Mouse (Mus musculus): Measurements from ENCODE around the gene Cdc25b. TPM values are rescaled to one million over a fixed set of nuclear protein-coding genes. Genes with fewer than 3 reads are reported as not detected.

Cdc25b gene
- polyA plus RNA-seq, 1 experiment, result 10.8 TPM

GRCm38 (mm10) chr2:131188311-131188710 lies 1.6 kb downstream of the Cdc25b start:
- Histone ChIP-seq H3K4me1 (peaks cover 55% of the 10 kb centered on the region), H3K4me3 (replicated peaks) (no peak overlapping the region), H3K27me3 (replicated peaks) (no peaks in the 10 kb centered on the region), H3K36me3 (replicated peaks; ENCODE audit: low read length) (peaks cover 46% of the 10 kb centered on the region), H3K9me3 (no peaks in the 10 kb centered on the region)
- TF ChIP-seq GATA1 (IDR thresholded peaks at IDR 0.05; ENCODE audit: borderline replicate concordance, low read length) (no peak), FLI1 (IDR thresholded peaks at IDR 0.05; ENCODE audit: low read length) (no peak)

DNA sequence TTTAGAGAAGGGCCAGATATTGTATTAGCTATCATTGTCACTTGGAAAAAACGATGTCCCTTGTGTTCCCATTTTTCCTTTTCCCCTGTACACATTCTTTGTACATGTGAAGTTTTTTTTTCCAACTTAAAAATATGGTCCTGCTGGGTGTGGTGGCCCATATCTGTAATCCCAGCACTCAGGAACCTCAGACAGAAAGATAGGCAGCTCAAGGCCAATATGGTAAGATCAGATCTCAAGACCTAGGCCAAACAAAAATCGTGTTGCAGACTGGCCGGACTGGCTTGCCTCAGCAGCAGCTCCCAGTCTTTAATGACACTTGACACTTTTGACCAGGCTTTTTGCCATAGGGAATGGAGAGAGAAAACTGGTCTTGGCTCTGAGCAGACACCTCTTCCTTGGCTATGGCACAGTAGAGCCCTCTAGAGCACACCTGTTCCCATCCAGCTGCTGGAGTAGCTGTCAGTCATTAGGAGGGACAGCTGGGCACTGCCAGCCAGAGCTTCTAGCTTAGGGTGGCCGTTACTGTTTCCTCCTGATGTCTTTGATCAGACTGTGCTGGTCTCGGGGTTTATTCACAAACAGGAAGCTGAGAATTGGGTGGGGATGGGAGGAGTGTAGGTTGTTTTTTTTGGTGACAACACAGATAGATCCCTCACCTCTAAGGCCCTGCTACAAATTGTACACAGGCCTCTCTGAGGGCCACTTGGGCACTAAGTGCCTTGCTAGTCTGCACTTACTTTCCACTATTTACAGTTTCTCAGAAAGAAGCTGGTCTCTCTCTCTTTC lies 3.0 kb downstream of the Cdc25b start:
- peaks cover 55% of the 10 kb centered on the region for H3K4me1 ChIP-seq
- no peaks in the 10 kb centered on the region for H3K27me3 ChIP-seq (replicated peaks)
- H3K9me3 ChIP-seq, result no peaks in the 10 kb centered on the region
- H3K4me3 ChIP-seq (replicated peaks), result no peak overlapping the region
- TF ChIP-seq FLI1 (IDR thresholded peaks at IDR 0.05; ENCODE audit: low read length) (no peak), GATA1 (IDR thresholded peaks at IDR 0.05; ENCODE audit: borderline replicate concordance, low read length) (no peak)
- peaks cover 60% of the 10 kb centered on the region for H3K36me3 ChIP-seq (replicated peaks; ENCODE audit: low read length)

GRCm38 (mm10) chr2:131190344-131191004 lies 3.7 kb downstream of the Cdc25b start:
- Histone ChIP-seq H3K36me3 (replicated peaks; ENCODE audit: low read length) (peaks cover 68% of the 10 kb centered on the region), H3K4me3 (replicated peaks) (peak overlapping the region; percentile 28), H3K4me1 (peaks cover 55% of the 10 kb centered on the region), H3K27me3 (replicated peaks) (no peaks in the 10 kb centered on the region), H3K9me3 (no peaks in the 10 kb centered on the region)
- TF ChIP-seq GATA1 (IDR thresholded peaks at IDR 0.05; ENCODE audit: borderline replicate concordance, low read length), result no peak
- TF ChIP-seq FLI1 (IDR thresholded peaks at IDR 0.05; ENCODE audit: low read length), result no peak

- H3K4me3 ChIP-seq (replicated peaks), result peak overlapping the region; percentile 28
- H3K9me3 ChIP-seq, result no peaks in the 10 kb centered on the region
- peaks cover 73% of the 10 kb centered on the region for H3K36me3 ChIP-seq (replicated peaks; ENCODE audit: low read length)
- TF ChIP-seq GATA1 (IDR thresholded peaks at IDR 0.05; ENCODE audit: borderline replicate concordance, low read length) (no peak), FLI1 (IDR thresholded peaks at IDR 0.05; ENCODE audit: low read length) (no peak)
- H3K4me1 ChIP-seq, result peaks cover 49% of the 10 kb centered on the region
- H3K27me3 ChIP-seq (replicated peaks), result no peaks in the 10 kb centered on the region
These were observed 4.2 kb downstream of the Cdc25b start for GRCm38 (mm10) chr2:131191005-131191390.

GRCm38 (mm10) chr2:131196606-131197316 lies 10.0 kb downstream of the Cdc25b start:
- Histone ChIP-seq H3K9me3 (peaks cover 13% of the 10 kb centered on the region), H3K4me3 (replicated peaks) (no peak overlapping the region), H3K27me3 (replicated peaks) (no peaks in the 10 kb centered on the region), H3K4me1 (peaks cover 7% of the 10 kb centered on the region; the same call in 1 of the 2 replicates), H3K36me3 (replicated peaks; ENCODE audit: low read length) (peaks cover 92% of the 10 kb centered on the region)
- TF ChIP-seq FLI1 (IDR thresholded peaks at IDR 0.05; ENCODE audit: low read length), result no peak
- TF ChIP-seq GATA1 (IDR thresholded peaks at IDR 0.05; ENCODE audit: borderline replicate concordance, low read length), result no peak

- TF ChIP-seq GATA1 (IDR thresholded peaks at IDR 0.05; ENCODE audit: borderline replicate concordance, low read length) (no peak), FLI1 (IDR thresholded peaks at IDR 0.05; ENCODE audit: low read length) (no peak)
- Histone ChIP-seq H3K36me3 (replicated peaks; ENCODE audit: low read length) (peaks cover 61% of the 10 kb centered on the region), H3K4me3 (replicated peaks) (no peak overlapping the region), H3K4me1 (peaks cover 22% of the 10 kb centered on the region), H3K9me3 (peaks cover 13% of the 10 kb centered on the region), H3K27me3 (replicated peaks) (peaks cover 7% of the 10 kb centered on the region)
These were observed 14.0 kb downstream of the Cdc25b start for GRCm38 (mm10) chr2:131200710-131201109.

DNA sequence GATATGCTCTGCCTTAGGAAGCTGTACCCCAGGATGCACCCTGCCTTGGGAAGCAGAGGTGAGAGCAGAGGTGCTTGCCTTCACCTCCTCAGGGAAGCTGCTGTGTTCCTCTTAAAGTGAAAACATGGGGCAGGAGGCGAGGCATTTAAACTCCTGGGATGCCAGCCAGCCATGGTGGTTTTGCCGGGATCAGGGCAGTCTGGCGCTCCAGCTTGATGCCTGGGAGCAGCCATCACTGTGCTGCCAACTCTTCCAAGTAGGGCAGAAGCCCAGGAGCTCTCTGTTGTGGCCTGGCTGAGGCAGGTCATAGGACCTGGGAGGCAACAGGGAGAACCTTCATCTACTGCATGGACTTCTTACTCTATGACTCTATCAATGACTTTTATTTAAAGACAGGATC lies 14.5 kb downstream of the Cdc25b start:
- Histone ChIP-seq H3K4me3 (replicated peaks) (no peak overlapping the region), H3K4me1 (peaks cover 28% of the 10 kb centered on the region), H3K9me3 (peaks cover 13% of the 10 kb centered on the region), H3K36me3 (replicated peaks; ENCODE audit: low read length) (peaks cover 56% of the 10 kb centered on the region), H3K27me3 (replicated peaks) (peaks cover 9% of the 10 kb centered on the region)
- TF ChIP-seq FLI1 (IDR thresholded peaks at IDR 0.05; ENCODE audit: low read length) (no peak), GATA1 (IDR thresholded peaks at IDR 0.05; ENCODE audit: borderline replicate concordance, low read length) (no peak)

GRCm38 (mm10) chr2:131203816-131204409 lies 17.2 kb downstream of the Cdc25b start:
- Histone ChIP-seq H3K27me3 (replicated peaks) (peaks cover 11% of the 10 kb centered on the region), H3K4me1 (peaks cover 43% of the 10 kb centered on the region), H3K4me3 (replicated peaks) (no peak overlapping the region), H3K9me3 (peaks cover 13% of the 10 kb centered on the region), H3K36me3 (replicated peaks; ENCODE audit: low read length) (peaks cover 32% of the 10 kb centered on the region)
- TF ChIP-seq FLI1 (IDR thresholded peaks at IDR 0.05; ENCODE audit: low read length) (no peak), GATA1 (IDR thresholded peaks at IDR 0.05; ENCODE audit: borderline replicate concordance, low read length) (no peak)

- H3K27me3 ChIP-seq (replicated peaks), result peaks cover 11% of the 10 kb centered on the region
- H3K4me3 ChIP-seq (replicated peaks), result peak overlapping the region; percentile 54
- no peak for TF ChIP-seq GATA1 (IDR thresholded peaks at IDR 0.05; ENCODE audit: borderline replicate concordance, low read length)
- TF ChIP-seq FLI1 (IDR thresholded peaks at IDR 0.05; ENCODE audit: low read length), result no peak
- peaks cover 27% of the 10 kb centered on the region for H3K36me3 ChIP-seq (replicated peaks; ENCODE audit: low read length)
- H3K9me3 ChIP-seq, result peaks cover 13% of the 10 kb centered on the region
- peaks cover 49% of the 10 kb centered on the region for H3K4me1 ChIP-seq
These were observed 17.7 kb downstream of the Cdc25b start for GRCm38 (mm10) chr2:131204410-131204981.

All from megakaryocyte, embryonic 14.5 days (primary cell).